Mouse (Mus musculus) forebrain, postnatal 0 days (tissue): ENCODE data around the gene Anks1b. TPM values are rescaled to one million over a fixed set of nuclear protein-coding genes. Genes with fewer than 3 reads are reported as not detected.
A peak's percentile ranks its signal among the peaks of the same experiment; 100 is the strongest.

Source experiments
- ATAC-seq: fragments of 200-750 bp; cut with Nextera tagmentation; 2 replicates; pipeline ENCODE4 v1.8.0; 2017; ENCODE audit warnings: mild to moderate bottlenecking, moderate library complexity
- DNase-seq: peaks from one replicate; pipeline ENCODE4 v3.0.0-alpha.2; 2015
- H3K27ac ChIP-seq: fragments of 300-500 bp; sonication (generic); 2 replicates; pipeline ENCODE4 v1.5.1; 2014; ENCODE audit warnings: low read depth, mild to moderate bottlenecking, antibody characterized with exemption, low read length, moderate library complexity, mixed read lengths
- H3K27me3 ChIP-seq: fragments of 300-500 bp; sonication (generic); 2 replicates; pipeline ENCODE4 v1.6.1; 2014; ENCODE audit warnings: mild to moderate bottlenecking, low read length, mixed read lengths; ENCODE audit not compliant: insufficient read depth
- H3K36me3 ChIP-seq: fragments of 300-500 bp; sonication (generic); 2 replicates; pipeline ENCODE4 v1.6.1; 2014; ENCODE audit warnings: mild to moderate bottlenecking, moderate library complexity; ENCODE audit not compliant: insufficient read depth
- H3K4me1 ChIP-seq: fragments of 300-500 bp; sonication (generic); 2 replicates; pipeline ENCODE4 v1.6.1; 2014; ENCODE audit warnings: antibody characterized with exemption; ENCODE audit not compliant: insufficient read depth
- H3K4me2 ChIP-seq: fragments of 300-500 bp; sonication (generic); 2 replicates; pipeline ENCODE4 v1.6.1; 2014; ENCODE audit warnings: low read depth, mild to moderate bottlenecking, moderate library complexity
- H3K4me3 ChIP-seq: fragments of 300-500 bp; sonication (generic); 2 replicates; pipeline ENCODE4 v1.5.1; 2014; ENCODE audit warnings: low read depth, low read length, mixed read lengths
- H3K9ac ChIP-seq: fragments of 300-500 bp; sonication (generic); 2 replicates; pipeline ENCODE4 v1.6.1; 2014; ENCODE audit warnings: mild to moderate bottlenecking
- H3K9me3 ChIP-seq: fragments of 300-500 bp; sonication (generic); 2 replicates; pipeline ENCODE4 v1.6.1; 2016; ENCODE audit warnings: low read length
- CTCF ChIP-seq: sonication (generic); IDR thresholded peaks from 2 replicates; pipeline ENCODE4 v1.5.1; 2016; ENCODE audit warnings: antibody characterized with exemption, control low read depth, low read depth
- WGBS: fragments of 180-500 bp; shearing (Covaris S2); extraction: QIAGEN DNeasy Blood & Tissue Kit; methylation state at CpG from one replicate; pipeline ENCODE4 v1.1.7; 2014; 5-methylcytosine and 5-hydroxymethylcytosine counted together
- polyA plus RNA-seq: library from polyadenylated mRNA; unstranded; fragments of >200 nt; fragmentation: Nextera tagmentation; extraction: Ambion mirVana; gene quantifications from 2 replicates; pipeline ENCODE4 v1.2.1, GENCODE M21; 2015
- total RNA-seq: library from RNA; depleted of rRNA; stranded (reverse); fragments of >200 nt; gene quantifications from 2 replicates; pipeline ENCODE4 v1.2.3, GENCODE M21; 2014

Anks1b gene
- total and polyA plus RNA-seq, 2 experiments from 2014 or later: 120 to 145 TPM

- DNase-seq (peak; percentile 36), ATAC-seq (peak; percentile 32)
- no peaks in the 10 kb centered on the region for H3K27me3 ChIP-seq
- peak overlapping the region; percentile 35 for H3K4me3 ChIP-seq
- peak overlapping the region; percentile 74 for H3K4me2 ChIP-seq
- H3K4me1 ChIP-seq: peaks cover 12% of the 10 kb centered on the region
- H3K36me3 ChIP-seq: peaks cover 3% of the 10 kb centered on the region; the same call in 1 of the 2 replicates
- H3K9ac ChIP-seq: peak overlapping the region; percentile 45
- H3K9me3 ChIP-seq: no peaks in the 10 kb centered on the region
- no peak for TF ChIP-seq CTCF
- 8% methylated on average over 71 of the region's 72 CpGs for WGBS
- H3K27ac ChIP-seq: no peak overlapping the region
These were observed 1096.3 kb downstream of the Anks1b start for GRCm38 (mm10) chr10:90969355-90970174.

- 54% methylated on average over 4 of the region's 4 CpGs for WGBS
- TF ChIP-seq CTCF: no peak
- peaks cover 3% of the 10 kb centered on the region; the same call in 1 of the 2 replicates for H3K36me3 ChIP-seq
- peaks cover 12% of the 10 kb centered on the region for H3K4me1 ChIP-seq
- no peak for DNase-seq
- no peak overlapping the region for H3K27ac ChIP-seq
- no peak overlapping the region for H3K9ac ChIP-seq
- no peak overlapping the region for H3K4me2 ChIP-seq
- H3K4me3 ChIP-seq: no peak overlapping the region
- no peak for ATAC-seq
- H3K9me3 ChIP-seq: no peaks in the 10 kb centered on the region
- no peaks in the 10 kb centered on the region for H3K27me3 ChIP-seq
These were observed 1097.3 kb downstream of the Anks1b start for GRCm38 (mm10) chr10:90970560-90970959.

GRCm38 (mm10) chr10:90974084-90974483 is 1100.8 kb downstream of the Anks1b start:
- Histone ChIP-seq H3K4me1 (peaks cover 7% of the 10 kb centered on the region), H3K4me2 (no peak overlapping the region), H3K4me3 (no peak overlapping the region), H3K27ac (no peak overlapping the region), H3K9me3 (no peaks in the 10 kb centered on the region), H3K36me3 (no peaks in the 10 kb centered on the region), H3K9ac (no peak overlapping the region), H3K27me3 (no peaks in the 10 kb centered on the region)
- WGBS: 80% methylated on average over 2 of the region's 2 CpGs
- TF ChIP-seq CTCF: no peak
- ATAC-seq (no peak), DNase-seq (no peak)

- no peak for TF ChIP-seq CTCF
- no peaks in the 10 kb centered on the region for H3K27me3 ChIP-seq
- H3K9me3 ChIP-seq: no peaks in the 10 kb centered on the region
- H3K9ac ChIP-seq: no peak overlapping the region
- H3K4me1 ChIP-seq: peaks cover 3% of the 10 kb centered on the region
- H3K4me2 ChIP-seq: no peak overlapping the region
- DNase-seq: no peak
- H3K27ac ChIP-seq: no peak overlapping the region
- H3K4me3 ChIP-seq: no peak overlapping the region
- WGBS: 88% methylated on average over 6 of the region's 6 CpGs
- no peak for ATAC-seq
- H3K36me3 ChIP-seq: no peaks in the 10 kb centered on the region
These were observed 1101.2 kb downstream of the Anks1b start for GRCm38 (mm10) chr10:90974491-90974890.

- TF ChIP-seq CTCF: no peak
- no peak overlapping the region for H3K27ac ChIP-seq
- no peak for DNase-seq
- ATAC-seq: no peak
- H3K4me2 ChIP-seq: no peak overlapping the region
- H3K27me3 ChIP-seq: no peaks in the 10 kb centered on the region
- WGBS: 91% methylated on average over 4 of the region's 4 CpGs
- no peaks in the 10 kb centered on the region for H3K36me3 ChIP-seq
- H3K4me3 ChIP-seq: no peak overlapping the region
- no peaks in the 10 kb centered on the region for H3K4me1 ChIP-seq
- H3K9me3 ChIP-seq: no peaks in the 10 kb centered on the region
- H3K9ac ChIP-seq: no peak overlapping the region
These were observed 1108.5 kb downstream of the Anks1b start for GRCm38 (mm10) chr10:90981811-90982210.

DNA sequence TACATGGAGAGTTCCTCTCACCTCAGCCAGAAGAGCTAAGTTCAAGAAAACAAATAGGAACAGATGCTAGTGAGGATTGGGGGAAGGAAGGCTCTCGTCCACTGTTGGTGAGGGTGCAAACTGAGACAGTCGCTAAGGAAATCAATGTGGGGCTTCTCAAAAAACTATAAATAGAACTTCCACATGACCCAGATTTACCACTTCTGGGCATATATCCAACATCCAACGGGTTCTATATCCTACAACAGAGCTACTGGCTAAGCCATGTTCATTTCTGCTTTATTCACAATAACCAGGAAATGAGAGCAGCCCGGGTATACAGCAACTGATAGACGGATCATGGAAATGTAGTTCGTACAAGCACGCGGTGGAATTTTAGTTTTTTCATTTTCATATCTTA is 1109.7 kb downstream of the Anks1b start:
- DNase-seq (peak; percentile 37), ATAC-seq (peak; percentile 63)
- no peaks in the 10 kb centered on the region for H3K27me3 ChIP-seq
- H3K9me3 ChIP-seq: no peaks in the 10 kb centered on the region
- no peak overlapping the region for H3K4me3 ChIP-seq
- H3K9ac ChIP-seq: no peak overlapping the region
- 0 out of 2 replicates have a peak overlapping the region, but pooled peaks have one; percentile 29 for H3K27ac ChIP-seq
- no peak for TF ChIP-seq CTCF
- H3K4me2 ChIP-seq: no peak overlapping the region
- WGBS: 66% methylated on average over 8 of the region's 8 CpGs
- H3K4me1 ChIP-seq: no peaks in the 10 kb centered on the region
- no peaks in the 10 kb centered on the region for H3K36me3 ChIP-seq

DNA sequence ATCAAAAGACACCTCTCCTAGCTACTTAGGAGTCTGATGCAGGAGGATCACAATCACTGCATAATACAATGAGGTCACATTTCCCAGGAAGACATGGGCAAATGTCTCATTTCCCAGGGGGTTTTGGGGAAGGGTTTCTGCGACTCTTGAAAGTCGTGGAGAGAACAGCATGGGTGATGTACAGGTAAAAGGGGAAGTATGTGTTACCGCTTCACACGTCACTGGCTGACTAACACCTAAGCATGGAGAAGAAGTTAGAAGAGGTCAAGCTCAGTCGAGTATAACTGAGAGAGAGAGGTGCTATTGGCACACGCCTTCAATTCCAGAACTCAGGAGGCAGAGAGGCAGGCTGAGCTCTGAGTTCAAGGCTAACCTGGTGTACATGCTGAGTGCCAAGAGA is 1117.0 kb downstream of the Anks1b start:
- no peak for ATAC-seq
- no peak overlapping the region for H3K27ac ChIP-seq
- 93% methylated on average over 6 of the region's 6 CpGs for WGBS
- H3K27me3 ChIP-seq: no peaks in the 10 kb centered on the region
- no peak for TF ChIP-seq CTCF
- peaks cover 14% of the 10 kb centered on the region for H3K36me3 ChIP-seq
- no peak overlapping the region for H3K9ac ChIP-seq
- no peak overlapping the region for H3K4me2 ChIP-seq
- no peak overlapping the region for H3K4me3 ChIP-seq
- DNase-seq: no peak
- no peaks in the 10 kb centered on the region for H3K9me3 ChIP-seq
- H3K4me1 ChIP-seq: no peaks in the 10 kb centered on the region
